ENCODE assay signal across 28 mouse cellular contexts in genomic region chr12:76241833-76242232, GRCm38 (mm10). TPM values are rescaled to one million over a fixed set of nuclear protein-coding genes. Genes with fewer than 3 reads are reported as not detected.
DNase-seq lines count a peak whose midpoint lies in the region; ATAC-seq lines count a peak whose summit lies in the region.
"Had no signal": no experiment of that assay in that cellular context is flagged by ENCODE, and none has a peak within 500 bp of the region (broad histone marks: within the 10 kb centered on the region; RNA-seq: fewer than 3 reads in every experiment).

No protein-coding gene starts in this region.

- peak overlapping the region; percentile 45 for H3K4me2 ChIP-seq in liver, embryonic 12.5 days
- H3K4me2 ChIP-seq in liver, embryonic 16.5 days (ENCODE audit: low read depth, low read length) = peak overlapping the region; percentile 27; the same call in 1 of the 2 replicates
- H3K4me2 ChIP-seq: embryonic facial prominence, embryonic 12.5 days; forebrain, embryonic 13.5 days; heart, embryonic 11.5 days; heart, embryonic 15.5 days; hindbrain, embryonic 13.5 days had no signal

- H3K4me1 ChIP-seq in erythroblast, embryonic 14.5 days (ENCODE audit: control insufficient read depth) = peaks cover 50% of the 10 kb centered on the region
- H3K4me1 ChIP-seq in liver, embryonic 12.5 days = peaks cover 45% of the 10 kb centered on the region
- peaks cover 27% of the 10 kb centered on the region for H3K4me1 ChIP-seq in liver, embryonic 16.5 days (ENCODE audit: control insufficient read depth, low read depth, low read length)
- H3K4me1 ChIP-seq: embryonic facial prominence, embryonic 12.5 days; forebrain, embryonic 13.5 days; heart, embryonic 15.5 days; hindbrain, embryonic 13.5 days had no signal

- peak overlapping the region; percentile 31; the same call in 1 of the 2 replicates for H3K9ac ChIP-seq in liver, embryonic 12.5 days
- no peak overlapping the region for H3K9ac ChIP-seq in liver, embryonic 16.5 days (ENCODE audit: low read depth, low read length)
- H3K9ac ChIP-seq: embryonic facial prominence, embryonic 12.5 days; forebrain, embryonic 13.5 days; forebrain, postnatal 0 days; heart, embryonic 15.5 days; hindbrain, embryonic 13.5 days had no signal

- no peak for DNase-seq in gastrocnemius, adult 8-10 months (ENCODE audit: low spot score in 2 of 2)
- DNase-seq in kidney, adult 11 months = no peak
- DNase-seq: adrenal gland, postnatal 14 days; B cell, adult 2 months; cerebellum, adult 2 months; cerebellum, postnatal 14 days; forebrain, postnatal 0 days; gastrocnemius, postnatal 25 days; heart, adult 18-20 months; heart, postnatal 14 days had no signal

- H3K27me3 ChIP-seq in erythroblast, embryonic 14.5 days (ENCODE audit: control insufficient read depth) = no peaks in the 10 kb centered on the region
- H3K27me3 ChIP-seq in liver, embryonic 12.5 days (replicated peaks) = no peaks in the 10 kb centered on the region
- no peaks in the 10 kb centered on the region for H3K27me3 ChIP-seq in liver, embryonic 16.5 days (ENCODE audit: control insufficient read depth, insufficient read depth, low read depth, low read length)
- H3K27me3 ChIP-seq: embryonic facial prominence, embryonic 12.5 days; forebrain, embryonic 13.5 days; heart, embryonic 15.5 days; hindbrain, embryonic 13.5 days had no signal

- WGBS in liver, embryonic 12.5 days (ENCODE audit: insufficient replicate concordance) = 23% methylated on average over 5 of the region's 5 CpGs
- WGBS in liver, embryonic 16.5 days (ENCODE audit: insufficient replicate concordance) = 19% methylated on average over 5 of the region's 5 CpGs

- no peaks in the 10 kb centered on the region for H3K9me3 ChIP-seq in erythroblast, embryonic 14.5 days (ENCODE audit: control insufficient read depth, low read length)
- H3K9me3 ChIP-seq in liver, embryonic 12.5 days (replicated peaks) = no peaks in the 10 kb centered on the region
- no peaks in the 10 kb centered on the region for H3K9me3 ChIP-seq in liver, embryonic 16.5 days (replicated peaks; ENCODE audit: control insufficient read depth, low read length)
- H3K9me3 ChIP-seq: embryonic facial prominence, embryonic 12.5 days; forebrain, embryonic 13.5 days; heart, embryonic 15.5 days; hindbrain, embryonic 13.5 days had no signal

- H3K27ac ChIP-seq in liver, embryonic 12.5 days = peak overlapping the region; percentile 84
- peak overlapping the region; percentile 57 for H3K27ac ChIP-seq in liver, embryonic 16.5 days (ENCODE audit: low read length)
- H3K27ac ChIP-seq: embryonic facial prominence, embryonic 12.5 days; forebrain, embryonic 13.5 days; heart, embryonic 15.5 days; hindbrain, embryonic 13.5 days; hindbrain, postnatal 0 days had no signal

- no peaks in the 10 kb centered on the region for H3K36me3 ChIP-seq in erythroblast, embryonic 14.5 days (ENCODE audit: control insufficient read depth)
- no peaks in the 10 kb centered on the region for H3K36me3 ChIP-seq in liver, embryonic 12.5 days
- no peaks in the 10 kb centered on the region for H3K36me3 ChIP-seq in liver, embryonic 16.5 days (ENCODE audit: control insufficient read depth, insufficient read depth)
- H3K36me3 ChIP-seq: embryonic facial prominence, embryonic 12.5 days; heart, embryonic 15.5 days; hindbrain, embryonic 13.5 days had no signal

- no peak for ATAC-seq in erythroblast, adult 5-6 weeks (replicated peaks; ENCODE audit: low FRiP score, poor library complexity, severe bottlenecking)
- ATAC-seq in liver, embryonic 12.5 days = peak; percentile 67
- peak; percentile 54 for ATAC-seq in liver, embryonic 16.5 days (ENCODE audit: low read depth)
- ATAC-seq in cerebellum, adult (ENCODE audit: insufficient number of reproducible peaks, low FRiP score, low TSS enrichment) = no peak
- ATAC-seq: activated CD4-positive, CD25-positive, alpha-beta regulatory T cell, adult 4 months; CD4-positive, CD25-positive, alpha-beta regulatory T cell, adult 4 months; forebrain, embryonic 13.5 days; forebrain, postnatal 0 days; hindbrain, postnatal 0 days; Patski had no signal

- peak overlapping the region; percentile 24 for H3K4me3 ChIP-seq in erythroblast, embryonic 14.5 days (replicated peaks)
- no peak overlapping the region for H3K4me3 ChIP-seq in liver, embryonic 12.5 days
- H3K4me3 ChIP-seq in liver, embryonic 16.5 days (ENCODE audit: low read depth, low read length) = no peak overlapping the region
- H3K4me3 ChIP-seq: embryonic facial prominence, embryonic 12.5 days; forebrain, embryonic 13.5 days; heart, embryonic 15.5 days; hindbrain, embryonic 13.5 days had no signal

RNA-seq across cellular contexts. Expression of gene Tex21, which starts 4.7 kb away (rescaled TPM):
- polyA plus RNA-seq in erythroblast, embryonic 14.5 days (2012) = not detected in 2 replicates
- not detected in 2 replicates for total RNA-seq in erythroblast, adult 5-6 weeks (2015; ENCODE audit: low replicate concordance)
- 2.0 TPM in 1 of 2 replicates, not detected in the other for total RNA-seq in erythroblast, adult 5-6 weeks (2017; ENCODE audit: low replicate concordance)
- polyA plus RNA-seq in liver, embryonic 12.5 days (2016; fragmentation: Nextera tagmentation; extraction: Ambion mirVana) = 0.25 TPM in 1 of 2 replicates, not detected in the other
- polyA plus RNA-seq in liver, embryonic 16.5 days (2015; fragmentation: Nextera tagmentation; extraction: Ambion mirVana) = 0.11 TPM in 1 of 2 replicates, not detected in the other
- total RNA-seq in gastrocnemius, adult 8-10 months (2022) = not detected
- total RNA-seq: adrenal gland, adult 18-20 months; adrenal gland, postnatal 14 days; forebrain, postnatal 0 days; gastrocnemius, adult 18-20 months; gastrocnemius, postnatal 25 days; heart, adult 18-20 months; heart, postnatal 14 days; hematopoietic stem cell, adult 5-6 weeks; hindbrain, postnatal 0 days had no signal
- polyA plus RNA-seq: activated CD4-positive, CD25-positive, alpha-beta regulatory T cell, adult 4 months; CD4-positive, CD25-positive, alpha-beta regulatory T cell, adult 4 months; cerebellum, adult 2 months; cortical plate, adult 2 months; embryonic facial prominence, embryonic 12.5 days; forebrain, embryonic 13.5 days; forebrain, postnatal 0 days; heart, embryonic 11.5 days; heart, embryonic 15.5 days; hindbrain, postnatal 0 days; Patski had no signal

RNA-seq across cellular contexts. Expression of gene Mthfd1, which starts 13.3 kb away (rescaled TPM):
- polyA plus RNA-seq in erythroblast, embryonic 14.5 days (2012) = 5.1 and 6.5 TPM in 2 replicates
- total RNA-seq in erythroblast, adult 5-6 weeks (2015; ENCODE audit: low replicate concordance) = 16.9 and 46.1 TPM in 2 replicates
- total RNA-seq in erythroblast, adult 5-6 weeks (2017; ENCODE audit: low replicate concordance) = 37.9 and 42.3 TPM in 2 replicates
- polyA plus RNA-seq in liver, embryonic 12.5 days (2016; fragmentation: Nextera tagmentation; extraction: Ambion mirVana) = 135 and 142 TPM in 2 replicates
- polyA plus RNA-seq in liver, embryonic 16.5 days (2015; fragmentation: Nextera tagmentation; extraction: Ambion mirVana) = 100 and 102 TPM in 2 replicates
- 10 to 100 TPM; 29.3 to 37.6 (median 32.7) TPM for total RNA-seq in gastrocnemius, adult 8-10 months (2022)

Comparison
In these comparisons a context has a peak if more than half of its experiments do, and no peak if none do; other contexts are left out.
1. ATAC-seq: peak in liver, embryonic 12.5 days (single experiment) and liver, embryonic 16.5 days (single experiment); none in erythroblast, adult 5-6 weeks (single experiment) and cerebellum, adult (single experiment).
2. RNA of gene Mthfd1, which starts 13.3 kb away (polyA plus RNA-seq): 135 to 142 TPM in liver, embryonic 12.5 days and 100 to 102 TPM in liver, embryonic 16.5 days; 5.1 to 6.5 TPM in erythroblast, embryonic 14.5 days; every median in the first group is over 10 times any median in the second.